Mouse (Mus musculus) heart, embryonic 14.5 days (tissue): ENCODE results near the gene Zeb2. TPM values are rescaled to one million over a fixed set of nuclear protein-coding genes. Genes with fewer than 3 reads are reported as not detected.

Experiments
- ATAC-seq: fragments of 200-750 bp; cut with Nextera tagmentation; 2 replicates; pipeline ENCODE4 v1.8.0; 2017; ENCODE audit warnings: low read depth, moderate TSS enrichment; ENCODE audit not compliant: insufficient number of reproducible peaks, insufficient read depth, low FRiP score
- H3K27ac ChIP-seq, 2 experiments: fragments of 200-500 bp in 1 of 2; fragments of 300-500 bp in 1 of 2; sonication (generic) in 1 of 2; replicated peaks in 1 of 2; 2 replicates each; pipeline ENCODE4 v1.5.1; 2012 to 2014; ENCODE audit warnings: low read depth in 2 of 2, low read length in 2 of 2, control low read depth in 1 of 2, mild to moderate bottlenecking in 1 of 2, mixed read lengths in 1 of 2; ENCODE audit not compliant: control insufficient read depth in 1 of 2, insufficient read depth in 1 of 2
- H3K27me3 ChIP-seq: fragments of 300-500 bp; sonication (generic); 2 replicates; pipeline ENCODE4 v1.6.1; 2014; ENCODE audit warnings: mild to moderate bottlenecking, low read length, control low read depth; ENCODE audit not compliant: control insufficient read depth, insufficient read depth
- H3K36me3 ChIP-seq: fragments of 300-500 bp; sonication (generic); 2 replicates; pipeline ENCODE4 v1.6.1; 2014; ENCODE audit warnings: mild to moderate bottlenecking, control low read depth, low read length, mixed read lengths; ENCODE audit not compliant: control insufficient read depth, insufficient read depth
- H3K4me1 ChIP-seq, 2 experiments: fragments of 200-500 bp in 1 of 2; fragments of 300-500 bp in 1 of 2; sonication (generic) in 1 of 2; 2 replicates each; pipeline ENCODE4 v1.6.1; 2012 to 2014; ENCODE audit warnings: low read length in 2 of 2, control low read depth in 1 of 2, mixed read lengths in 1 of 2; ENCODE audit not compliant: control insufficient read depth in 2 of 2, insufficient read depth in 2 of 2
- H3K4me2 ChIP-seq: fragments of 300-500 bp; sonication (generic); 2 replicates; pipeline ENCODE4 v1.6.1; 2014; ENCODE audit warnings: mild to moderate bottlenecking, low read length
- H3K4me3 ChIP-seq, 2 experiments: fragments of 200-500 bp in 1 of 2; fragments of 300-500 bp in 1 of 2; sonication (generic) in 1 of 2; 2 replicates each; pipeline ENCODE4 v1.5.1; 2012 to 2014; ENCODE audit warnings: low read length in 2 of 2, mild to moderate bottlenecking in 2 of 2, control low read depth in 1 of 2, low read depth in 1 of 2, moderate library complexity in 1 of 2; ENCODE audit not compliant: control insufficient read depth in 1 of 2, insufficient read depth in 1 of 2
- H3K9ac ChIP-seq: fragments of 300-500 bp; sonication (generic); 2 replicates; pipeline ENCODE4 v1.6.1; 2014; ENCODE audit warnings: mild to moderate bottlenecking, low read length
- H3K9me3 ChIP-seq: fragments of 300-500 bp; sonication (generic); 2 replicates; pipeline ENCODE4 v1.6.1; 2016; ENCODE audit warnings: low read length, control low read depth; ENCODE audit not compliant: control insufficient read depth
- WGBS: fragments of 180-500 bp; shearing (Covaris S2); extraction: QIAGEN DNeasy Blood & Tissue Kit; methylation state at CpG from one replicate; pipeline ENCODE4 v1.1.7; 2014; 5-methylcytosine and 5-hydroxymethylcytosine counted together
- polyA plus RNA-seq: library from polyadenylated mRNA; unstranded; fragments of >200 nt; fragmentation: Nextera tagmentation; extraction: Ambion mirVana; gene quantifications from 2 replicates; pipeline ENCODE4 v1.2.1, GENCODE M21; 2014

The Zeb2 gene
- polyA plus RNA-seq, 1 experiment from 2014 or later, result 22.0 TPM

GRCm38 (mm10) chr2:45117592-45117991 lies 397 bp upstream of the Zeb2 start:
- Histone ChIP-seq H3K4me2 (peak overlapping the region; percentile 91), H3K9me3 (no peaks in the 10 kb centered on the region), H3K4me3 (peak overlapping the region; percentile 64 to 69), H3K9ac (peak overlapping the region; percentile 76), H3K4me1 (peaks cover 5 to 6% of the 10 kb centered on the region in 2 experiments; a peak in 3 of 4 replicates), H3K27me3 (no peaks in the 10 kb centered on the region), H3K36me3 (no peaks in the 10 kb centered on the region), H3K27ac (peak overlapping the region; percentile 63 to 83)
- 29% methylated on average over 7 of the region's 7 CpGs for WGBS
- ATAC-seq, result no peak

GRCm38 (mm10) chr2:45116531-45117024 lies 617 bp downstream of the Zeb2 start:
- no peaks in the 10 kb centered on the region for H3K36me3 ChIP-seq
- peak overlapping the region; percentile 91 for H3K4me2 ChIP-seq
- peaks cover 5 to 6% of the 10 kb centered on the region in 2 experiments; a peak in 3 of 4 replicates for H3K4me1 ChIP-seq
- peak overlapping the region; percentile 81 to 83 for H3K27ac ChIP-seq
- H3K4me3 ChIP-seq, result peak overlapping the region; percentile 64 to 69
- H3K27me3 ChIP-seq, result no peaks in the 10 kb centered on the region
- 0% methylated on average over 25 of the region's 25 CpGs for WGBS
- H3K9me3 ChIP-seq, result no peaks in the 10 kb centered on the region
- H3K9ac ChIP-seq, result peak overlapping the region; percentile 76
- ATAC-seq, result no peak

GRCm38 (mm10) chr2:45115720-45116495 lies 1.3 kb downstream of the Zeb2 start:
- H3K9ac ChIP-seq, result peak overlapping the region; percentile 76
- peak overlapping the region; percentile 91 for H3K4me2 ChIP-seq
- H3K4me1 ChIP-seq, result peaks cover 5 to 6% of the 10 kb centered on the region in 2 experiments; a peak in 3 of 4 replicates
- no peaks in the 10 kb centered on the region for H3K9me3 ChIP-seq
- ATAC-seq, result no peak; the same call in 1 of the 2 replicates
- peak overlapping the region; percentile 64 to 69 for H3K4me3 ChIP-seq
- under 1% methylated on average over 23 of the region's 23 CpGs for WGBS
- H3K27ac ChIP-seq, result peak overlapping the region; percentile 81 to 83
- H3K27me3 ChIP-seq, result no peaks in the 10 kb centered on the region
- H3K36me3 ChIP-seq, result no peaks in the 10 kb centered on the region

- Histone ChIP-seq H3K4me2 (peak overlapping the region; percentile 91), H3K9ac (0 out of 2 replicates have a peak overlapping the region, but pooled peaks have one; percentile 76), H3K27me3 (no peaks in the 10 kb centered on the region), H3K4me1 (peaks cover 5 to 6% of the 10 kb centered on the region in 2 experiments; a peak in 3 of 4 replicates), H3K36me3 (no peaks in the 10 kb centered on the region), H3K4me3 (peak overlapping the region; percentile 64 to 69; a peak in 2 of 4 replicates), H3K27ac (no peak overlapping the region), H3K9me3 (no peaks in the 10 kb centered on the region)
- WGBS, result 39% methylated on average over 6 of the region's 6 CpGs
- ATAC-seq, result no peak
Measured at GRCm38 (mm10) chr2:45115211-45115610, 2.0 kb downstream of the Zeb2 start.

- 67% methylated on average over 2 of the region's 2 CpGs for WGBS
- no peak overlapping the region for H3K4me3 ChIP-seq
- H3K36me3 ChIP-seq, result no peaks in the 10 kb centered on the region
- ATAC-seq, result no peak
- no peaks in the 10 kb centered on the region for H3K9me3 ChIP-seq
- no peak overlapping the region; the same call in 1 of the 2 replicates for H3K4me2 ChIP-seq
- H3K9ac ChIP-seq, result no peak overlapping the region
- H3K27ac ChIP-seq, result no peak overlapping the region; a peak in 1 of 4 replicates
- no peaks in the 10 kb centered on the region for H3K27me3 ChIP-seq
- H3K4me1 ChIP-seq, result peaks cover 5 to 6% of the 10 kb centered on the region in 2 experiments; a peak in 3 of 4 replicates
Measured at GRCm38 (mm10) chr2:45114596-45114995, 2.6 kb downstream of the Zeb2 start.

DNA sequence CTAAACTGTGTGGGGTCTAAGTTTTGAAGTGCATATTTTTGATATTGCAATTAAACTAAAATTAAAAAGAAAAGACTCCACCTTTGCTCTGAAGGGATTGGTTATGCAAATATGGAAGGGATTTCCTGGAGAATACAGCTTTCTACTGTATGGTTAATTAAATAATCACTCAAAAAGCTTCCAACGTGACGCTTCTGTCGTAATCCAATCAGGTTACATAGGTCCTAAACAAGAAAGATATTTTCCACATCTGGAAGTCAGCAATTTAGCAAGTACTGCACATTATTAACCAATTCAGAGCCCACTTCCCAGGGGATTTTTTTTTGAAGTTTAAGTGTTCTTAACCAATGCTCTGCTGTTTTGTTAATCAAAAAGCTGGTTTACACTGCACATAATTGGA lies 3.3 kb downstream of the Zeb2 start:
- peak overlapping the region in 1 of 2 experiments; percentile 50; a peak in 2 of 4 replicates for H3K27ac ChIP-seq
- no peaks in the 10 kb centered on the region for H3K27me3 ChIP-seq
- no peak overlapping the region for H3K4me3 ChIP-seq
- H3K9ac ChIP-seq, result no peak overlapping the region
- no peaks in the 10 kb centered on the region for H3K9me3 ChIP-seq
- no peaks in the 10 kb centered on the region for H3K36me3 ChIP-seq
- H3K4me1 ChIP-seq, result peaks cover 5 to 6% of the 10 kb centered on the region in 2 experiments; a peak in 3 of 4 replicates
- WGBS, result 65% methylated on average over 3 of the region's 3 CpGs
- no peak for ATAC-seq
- no peak overlapping the region for H3K4me2 ChIP-seq

GRCm38 (mm10) chr2:45112891-45113683 lies 4.1 kb downstream of the Zeb2 start:
- Histone ChIP-seq H3K9me3 (no peaks in the 10 kb centered on the region), H3K36me3 (no peaks in the 10 kb centered on the region), H3K27me3 (no peaks in the 10 kb centered on the region), H3K4me3 (peak overlapping the region; percentile 60 to 92), H3K9ac (peak overlapping the region; percentile 99), H3K4me1 (peaks cover 5 to 8% of the 10 kb centered on the region in 2 experiments; a peak in 3 of 4 replicates), H3K27ac (peak overlapping the region; percentile 67 to 85), H3K4me2 (peak overlapping the region; percentile 78)
- ATAC-seq, result no peak
- WGBS, result 2% methylated on average over 23 of the region's 25 CpGs
